Mouse (Mus musculus): ENCODE results near the gene Rasa3. TPM values are rescaled to one million over a fixed set of nuclear protein-coding genes. Genes with fewer than 3 reads are reported as not detected.

Rasa3 gene
- total RNA-seq (2022), result 10 to 100 TPM; 13.2 to 16.2 (median 13.9) TPM

DNA sequence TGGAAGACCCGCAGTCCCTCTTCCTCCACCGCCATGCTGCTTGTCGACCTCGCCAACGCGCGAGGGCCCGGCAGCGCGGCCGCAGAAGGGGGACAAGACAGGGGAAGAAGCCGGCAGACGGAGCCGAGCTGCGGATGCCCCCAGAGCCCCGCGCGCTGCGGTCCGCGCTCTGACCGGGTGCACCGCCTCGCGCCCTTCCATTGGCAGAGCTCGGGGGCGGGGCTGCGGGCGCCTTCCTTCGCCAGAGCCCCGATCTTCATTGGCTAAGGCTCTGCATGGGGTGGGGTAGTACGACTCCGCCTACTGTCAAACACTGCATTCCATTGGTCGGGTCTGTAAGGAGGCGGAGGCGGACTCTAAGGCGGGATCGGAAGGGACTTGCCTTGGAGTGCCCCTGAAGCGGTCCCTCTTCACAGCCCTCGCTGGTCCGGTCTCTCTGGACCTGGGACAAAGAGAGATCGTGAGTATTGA lies at the start of gene Rasa3:
TSS of gene Rasa3 (minus strand) at position 191 of the 471 bp plus-strand sequence.
- DNase-seq (ENCODE audit: low spot score), result peak; percentile 97

DNA sequence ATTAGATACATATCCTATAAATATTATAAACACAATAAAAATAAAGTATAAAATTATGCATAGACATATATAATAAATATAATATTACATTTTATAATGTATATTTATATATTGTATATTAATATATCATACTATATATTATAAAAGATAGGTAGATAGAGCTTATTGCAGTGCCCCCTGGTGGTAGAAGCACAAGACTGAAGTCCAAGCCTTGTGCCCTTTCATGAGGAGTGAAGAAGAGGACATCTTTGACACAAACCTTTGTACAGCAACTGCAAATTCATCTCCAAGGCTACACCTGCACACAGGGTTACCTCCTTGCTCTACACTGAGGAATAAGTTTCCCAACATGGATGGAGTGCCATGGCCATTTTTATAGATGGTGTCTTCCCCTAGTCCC lies 48.3 kb upstream of the Rasa3 start:
- peak; percentile 57 for DNase-seq (ENCODE audit: low spot score)

DNA sequence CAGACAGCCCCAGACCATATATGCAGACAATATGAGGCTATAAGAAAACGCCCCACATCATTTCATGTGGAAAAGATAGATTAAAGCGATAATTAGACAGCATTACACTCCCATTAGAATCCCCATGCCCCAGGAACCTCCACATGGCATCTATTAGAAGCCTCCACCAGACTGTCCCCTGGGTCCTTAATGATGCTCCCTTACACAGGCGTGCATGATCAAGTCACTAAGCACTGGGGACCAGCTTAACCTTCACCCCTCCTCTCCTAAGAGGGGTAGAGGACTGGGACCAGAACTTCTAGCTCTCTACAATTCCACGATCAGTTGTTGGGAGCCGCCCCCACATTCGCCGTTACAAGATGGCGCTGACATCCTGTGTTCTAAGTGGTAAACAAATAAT lies 41.6 kb upstream of the Rasa3 start:
- no peak for DNase-seq (ENCODE audit: low spot score)

DNA sequence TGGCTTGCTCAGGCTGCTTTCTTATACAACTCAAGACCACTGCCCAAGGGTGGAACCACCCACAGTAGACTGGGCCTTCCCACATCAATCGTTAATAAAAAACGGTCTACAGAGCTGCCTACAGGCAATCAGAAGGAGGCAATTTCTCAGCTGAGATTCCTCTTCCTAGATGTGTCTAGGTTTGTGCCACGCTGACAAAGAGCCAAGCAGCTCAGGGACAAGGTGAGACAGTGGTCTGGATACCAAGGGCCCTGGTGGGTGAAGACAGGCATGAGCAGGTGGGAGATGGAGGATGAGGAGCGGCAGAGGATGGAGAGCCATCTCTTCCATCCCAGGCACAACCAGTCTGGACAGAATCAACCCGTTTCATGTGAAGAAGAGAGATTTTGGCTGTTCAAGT lies 31.1 kb upstream of the Rasa3 start:
- DNase-seq (ENCODE audit: low spot score), result no peak

DNA sequence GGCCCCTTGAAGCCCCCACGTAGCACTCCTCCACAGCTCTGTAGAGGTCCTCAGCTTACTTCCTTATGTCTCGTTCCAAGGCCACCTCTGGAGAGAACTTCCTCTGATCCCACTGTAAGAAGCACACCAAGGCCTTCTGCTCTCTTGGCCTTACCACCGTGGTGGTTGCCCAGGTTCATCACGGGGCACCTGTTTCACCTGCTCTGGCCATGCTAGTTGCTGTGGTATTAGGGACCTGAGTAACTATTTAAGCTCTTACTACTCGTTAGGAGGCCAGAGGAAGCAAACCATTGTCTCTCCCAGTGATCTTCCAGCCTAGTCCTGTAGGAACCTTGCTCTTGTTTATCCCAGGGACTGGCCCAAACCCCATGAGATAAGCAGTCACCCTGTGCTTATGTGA lies 29.5 kb upstream of the Rasa3 start:
- DNase-seq (ENCODE audit: low spot score), result no peak

DNA sequence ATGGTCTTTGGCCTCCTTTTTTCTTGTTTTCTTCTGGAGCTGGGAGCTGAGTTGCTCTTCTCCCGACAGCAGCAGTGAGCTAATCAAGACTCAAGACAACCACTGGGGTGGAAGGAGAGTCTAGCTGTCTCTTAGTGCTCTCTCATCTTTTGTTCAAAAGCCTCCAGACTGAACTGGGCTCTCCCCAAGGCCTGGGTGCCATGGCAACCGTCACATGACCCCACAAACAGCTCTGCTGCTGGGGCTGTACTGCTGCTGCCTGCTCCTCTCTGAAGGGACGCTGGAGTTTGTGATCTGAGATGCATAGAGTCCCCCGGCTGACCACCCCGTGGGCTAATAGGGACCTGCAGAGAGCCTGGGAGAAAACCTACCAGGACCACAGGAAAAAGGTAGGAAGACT lies 28.3 kb upstream of the Rasa3 start, which contains the start of gene Cfap97d2:
TSS of gene Cfap97d2 (plus strand) at position 222 of the 400 bp plus-strand sequence.
- no peak for DNase-seq (ENCODE audit: low spot score)

DNA sequence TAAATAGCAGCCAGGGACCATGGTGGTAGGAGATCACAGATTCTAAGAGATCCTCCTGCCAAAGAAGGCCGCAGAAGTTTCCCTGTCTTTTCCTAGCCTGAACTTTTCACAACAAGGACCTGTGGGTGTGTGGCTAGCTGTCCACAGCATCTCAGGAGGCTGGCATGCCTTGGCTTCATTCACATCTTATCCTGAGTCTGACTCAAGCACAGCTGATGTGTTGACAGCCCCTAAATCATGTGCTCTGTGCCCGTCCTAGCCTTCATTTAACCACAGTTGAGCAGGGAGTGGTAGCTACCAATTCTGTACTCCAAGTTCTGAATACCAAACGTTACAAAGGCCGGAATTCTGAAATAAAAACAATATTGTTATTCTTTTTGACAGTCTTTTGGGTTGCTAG lies 26.9 kb upstream of the Rasa3 start:
- DNase-seq (ENCODE audit: low spot score), result no peak

DNA sequence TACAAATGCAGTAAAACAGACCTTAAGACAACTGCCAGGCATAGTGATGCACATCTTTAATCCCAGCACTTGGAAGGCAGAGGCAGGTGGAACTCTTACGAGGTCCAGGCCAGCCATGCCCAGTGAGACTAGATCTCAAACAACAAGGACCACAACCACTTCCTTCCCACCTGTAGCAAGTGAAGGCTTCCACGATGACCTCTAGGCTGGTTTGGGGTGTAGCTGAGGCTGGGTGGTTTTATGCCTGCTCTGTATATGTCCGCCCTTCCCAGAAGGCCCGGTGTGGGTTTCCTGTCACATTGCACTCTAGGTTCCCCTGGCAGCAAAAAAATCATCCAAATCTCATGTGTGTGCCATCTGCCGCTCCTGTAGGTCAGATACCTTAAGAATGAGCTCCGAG lies 26.4 kb upstream of the Rasa3 start:
- no peak for DNase-seq (ENCODE audit: low spot score)

DNA sequence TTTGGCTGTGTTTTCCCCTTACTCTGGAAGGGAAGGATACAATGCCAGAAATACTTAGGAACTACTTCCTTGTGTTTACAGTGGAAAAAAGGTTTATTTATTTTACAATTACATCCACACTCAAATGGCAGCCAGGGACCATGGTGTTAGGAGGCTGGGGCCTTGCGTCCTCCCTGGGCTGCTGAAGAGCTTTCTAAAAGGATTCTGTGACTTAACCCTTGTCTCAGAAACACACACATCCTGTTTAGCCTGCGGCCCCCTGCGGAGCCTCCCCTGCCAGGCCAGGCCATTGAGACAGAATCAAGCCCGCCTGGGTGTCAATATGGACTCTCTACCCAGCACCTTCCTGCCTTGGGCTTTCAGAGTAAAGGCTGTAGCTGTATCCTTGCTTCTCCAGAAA lies 25.4 kb upstream of the Rasa3 start:
- DNase-seq (ENCODE audit: low spot score), result no peak

DNA sequence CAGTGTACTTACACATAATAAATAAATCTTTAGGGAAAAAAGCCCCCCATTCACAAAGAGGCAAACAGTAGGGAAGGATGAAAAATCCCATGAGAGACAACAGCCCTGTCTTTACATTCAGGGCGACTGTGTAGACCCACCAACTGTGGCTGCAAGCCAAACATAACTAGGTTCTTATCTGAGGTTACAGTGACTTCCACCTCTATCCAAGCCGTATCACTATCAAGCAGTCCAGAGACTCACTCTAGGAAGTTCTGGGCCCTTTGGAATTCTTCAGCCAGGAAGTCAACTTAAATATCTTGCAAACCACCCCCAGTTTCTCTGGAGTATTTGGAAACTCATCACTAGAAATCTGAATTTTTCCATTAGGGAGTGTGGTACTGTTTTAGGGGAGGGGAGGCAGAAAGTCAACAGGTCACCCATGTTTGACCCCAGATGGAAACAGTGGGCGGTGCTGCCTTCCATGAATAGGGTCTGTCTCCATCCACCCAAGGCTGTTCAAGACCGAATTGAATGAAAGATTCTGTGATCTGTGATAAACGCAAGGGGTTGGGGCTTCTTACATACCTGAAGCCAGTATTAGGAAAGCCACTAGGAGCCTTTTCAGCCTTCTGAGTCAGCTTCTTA lies 22.0 kb upstream of the Rasa3 start:
- DNase-seq (ENCODE audit: low spot score), result no peak

DNA sequence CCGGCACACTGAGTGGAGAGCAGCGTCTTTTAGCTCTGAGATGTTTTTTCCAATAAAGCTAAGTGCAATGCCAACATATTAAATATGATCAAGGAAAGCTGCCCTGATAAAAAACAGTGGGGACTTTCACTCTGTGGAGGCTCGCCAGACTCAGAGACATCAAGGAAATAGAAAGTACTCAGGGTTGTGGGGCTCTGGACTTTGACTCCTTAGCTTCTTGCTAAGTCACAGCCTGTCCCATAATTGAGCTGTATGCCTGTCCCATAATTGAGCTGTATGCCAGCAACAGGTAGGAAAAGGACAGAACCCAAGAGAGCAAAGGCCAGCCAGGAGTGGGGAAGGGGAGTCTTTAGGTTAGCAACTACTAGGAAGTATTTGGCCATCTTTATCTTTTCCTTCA lies 20.9 kb upstream of the Rasa3 start:
- no peak for DNase-seq (ENCODE audit: low spot score)

DNA sequence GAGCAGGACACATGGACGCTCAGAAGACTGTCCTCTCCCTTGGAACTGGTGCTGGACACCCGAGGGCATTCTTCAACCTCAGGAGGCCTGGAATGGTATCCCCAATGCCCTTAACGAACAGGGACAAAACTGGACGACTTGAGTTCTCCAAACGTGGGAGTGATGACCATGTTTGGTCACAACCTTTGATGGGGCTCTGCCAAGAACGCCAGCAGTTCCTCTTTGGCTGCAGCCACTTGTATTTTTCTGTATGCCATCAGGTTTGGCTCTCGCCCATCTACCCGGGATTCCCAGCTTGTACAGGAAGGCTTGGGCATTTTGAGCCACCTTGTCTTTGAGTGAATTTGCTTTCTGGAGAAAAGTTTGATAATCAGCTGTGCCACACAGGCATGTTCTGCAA lies 20.3 kb upstream of the Rasa3 start:
- DNase-seq (ENCODE audit: low spot score), result no peak

DNA sequence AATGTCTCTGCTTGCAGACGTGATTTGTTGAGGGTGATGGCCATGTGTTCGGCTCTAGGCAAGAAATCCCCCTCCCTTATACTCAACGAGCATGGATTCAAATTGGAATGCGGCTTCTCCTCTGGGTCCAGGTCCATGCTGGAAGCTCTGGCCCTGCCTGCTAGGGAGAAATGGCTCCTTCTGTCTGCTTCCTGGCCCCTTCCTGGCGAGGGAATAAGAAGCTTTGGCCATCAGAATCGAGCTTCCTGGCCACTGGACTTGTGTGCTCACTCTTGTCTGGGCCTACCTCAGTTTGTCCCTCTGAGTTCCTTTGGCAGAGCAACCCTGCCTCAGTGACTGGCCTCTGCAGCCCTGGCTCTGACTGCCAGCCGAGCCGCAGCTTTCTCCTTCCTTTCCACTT lies 19.8 kb upstream of the Rasa3 start:
- no peak for DNase-seq (ENCODE audit: low spot score)

DNA sequence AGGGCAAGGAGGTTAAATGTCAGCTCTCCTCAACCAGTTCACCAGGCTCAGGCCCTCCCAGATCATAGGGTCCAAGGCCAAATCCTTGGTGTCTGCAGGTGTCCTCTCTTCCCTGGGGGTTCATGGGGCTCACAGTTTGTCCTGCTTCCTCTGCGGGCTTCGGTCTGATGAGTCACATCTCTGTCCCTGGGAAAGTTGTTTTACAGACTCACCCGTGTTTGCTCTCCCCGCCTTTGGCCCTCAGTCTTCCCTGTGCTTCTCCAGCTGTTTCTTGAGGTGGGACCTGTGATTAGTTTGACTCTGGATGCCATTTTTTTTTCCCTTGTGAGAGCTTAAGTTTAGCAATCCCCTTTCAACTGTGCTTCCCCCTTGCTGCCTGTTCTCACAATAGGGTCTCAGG lies 18.8 kb upstream of the Rasa3 start:
- no peak for DNase-seq (ENCODE audit: low spot score)

DNA sequence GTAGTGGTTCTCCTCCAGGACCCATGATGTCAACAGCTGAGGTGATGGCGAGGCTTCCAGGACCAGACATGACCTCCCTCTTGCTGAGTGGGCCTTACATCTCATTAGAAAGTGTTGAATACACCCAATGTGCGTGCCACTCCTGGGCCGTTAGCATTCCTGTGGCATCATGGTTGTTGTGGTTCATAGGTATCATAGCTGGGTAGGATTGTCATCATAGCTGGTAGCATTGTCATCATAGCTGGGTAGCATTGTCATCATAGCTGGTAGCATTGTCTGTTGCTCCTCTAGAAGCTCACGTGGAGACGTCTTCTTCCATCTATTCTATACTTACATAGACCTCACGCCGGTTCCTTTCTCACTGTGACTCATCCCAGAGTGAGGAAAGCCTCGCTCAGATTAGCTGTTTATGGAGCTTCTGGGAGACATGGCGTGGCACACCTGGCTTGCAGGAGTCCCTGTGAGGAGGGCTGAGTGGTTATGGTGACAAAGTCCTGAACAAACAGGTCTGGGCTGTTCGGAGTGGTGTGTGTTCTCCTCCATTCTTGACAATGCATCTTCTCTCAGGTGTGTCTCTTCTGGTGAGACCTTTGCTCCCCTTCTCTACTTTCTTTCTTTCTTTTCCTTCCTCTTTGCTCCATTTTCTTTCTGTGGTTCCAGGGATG lies 17.9 kb upstream of the Rasa3 start:
- DNase-seq (ENCODE audit: low spot score), result no peak

DNA sequence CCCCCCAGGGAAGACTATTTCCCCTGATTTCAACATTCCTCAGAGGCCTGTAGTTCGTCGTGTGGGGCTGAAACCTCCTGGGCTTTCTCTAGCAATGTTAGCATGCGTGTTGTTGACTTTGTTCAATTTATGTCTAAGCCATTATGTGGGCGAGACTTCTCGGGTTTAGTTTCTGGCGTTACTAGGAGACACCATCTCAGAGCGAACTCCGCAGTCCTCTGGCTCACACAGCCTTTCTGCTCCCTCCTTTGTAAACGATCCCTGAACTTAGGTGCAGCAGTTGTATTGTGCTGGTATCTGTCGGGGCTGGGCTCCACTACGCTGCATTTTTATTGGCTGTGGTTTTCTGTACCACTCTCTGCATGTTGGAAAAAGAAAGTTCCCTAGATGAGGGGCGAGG lies 17.3 kb upstream of the Rasa3 start:
- DNase-seq (ENCODE audit: low spot score), result no peak

DNA sequence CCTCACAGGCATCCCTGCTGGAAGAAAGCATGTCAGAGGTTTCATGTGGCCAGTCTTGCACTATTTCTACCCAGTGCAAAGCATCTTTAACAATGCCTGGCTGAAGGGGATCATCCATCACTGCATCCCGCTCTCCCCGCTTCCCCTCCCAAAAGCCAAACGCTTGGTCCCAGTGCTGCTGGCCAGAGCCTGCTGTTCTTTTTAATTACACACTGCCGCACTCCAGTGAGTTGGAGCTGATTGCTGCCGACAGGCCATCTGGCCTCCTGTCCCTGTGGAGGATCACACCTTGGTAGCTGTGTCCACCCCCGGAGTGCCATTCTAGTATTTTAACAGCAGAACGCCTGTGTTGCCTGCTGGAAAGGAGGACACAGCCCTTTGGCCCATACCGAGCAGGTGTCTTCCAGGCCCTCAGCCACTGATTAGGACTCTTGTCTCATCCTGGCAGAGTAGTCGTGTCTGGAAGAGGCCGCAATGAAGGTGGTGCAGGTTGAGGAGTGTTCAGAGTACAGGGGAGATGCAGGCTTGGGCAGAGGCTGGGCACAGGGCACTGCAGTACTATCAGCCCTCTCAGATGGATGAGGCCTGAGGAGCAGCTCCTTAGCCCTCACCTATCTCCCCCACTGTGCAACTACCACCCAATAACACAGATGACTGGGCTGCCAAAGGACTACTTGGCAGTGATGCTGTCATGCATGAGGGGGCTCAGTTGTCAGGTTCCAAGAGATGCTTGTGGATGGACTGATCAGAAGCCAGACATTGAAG lies 15.1 kb upstream of the Rasa3 start:
- no peak for DNase-seq (ENCODE audit: low spot score)

DNA sequence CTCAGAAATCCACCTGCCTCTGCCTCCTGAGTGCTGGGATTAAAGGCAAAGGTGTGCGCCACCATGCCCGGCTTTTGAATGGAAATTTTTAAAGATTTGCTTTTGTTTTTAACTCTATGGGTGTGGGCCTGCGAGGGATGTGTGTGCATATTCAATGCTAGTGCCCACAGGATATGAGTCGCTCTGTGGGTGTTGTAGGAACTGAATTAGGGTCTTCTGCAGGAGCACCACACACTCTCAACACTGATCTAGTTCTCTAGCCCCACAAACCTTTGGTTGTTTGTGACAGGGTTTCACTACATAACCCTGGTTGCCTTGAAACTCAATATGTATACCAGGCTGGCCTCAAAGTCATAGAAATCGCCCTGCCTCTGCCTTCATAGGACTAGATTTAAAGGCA lies 11.9 kb upstream of the Rasa3 start:
- DNase-seq (ENCODE audit: low spot score), result no peak

DNA sequence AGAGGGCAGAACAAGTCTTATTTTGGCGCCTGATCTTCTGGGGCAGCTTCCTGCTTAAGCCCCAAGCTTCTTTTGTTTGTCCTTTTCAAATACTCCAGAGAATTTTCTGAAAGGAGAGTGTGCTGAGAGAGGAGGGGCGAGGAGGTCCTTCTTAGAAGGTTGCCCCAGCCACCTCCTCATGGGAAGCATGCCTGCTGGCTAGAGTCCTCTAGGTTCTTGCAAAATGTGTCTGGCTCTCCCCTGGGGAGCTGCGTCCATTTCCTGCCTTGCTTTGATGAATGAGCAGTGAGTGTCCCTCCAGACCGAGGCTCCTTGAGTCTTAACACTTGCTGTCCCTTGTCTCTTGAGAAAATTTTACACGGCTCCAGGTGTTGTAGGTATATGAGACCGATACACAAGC lies 11.1 kb upstream of the Rasa3 start:
- DNase-seq (ENCODE audit: low spot score), result no peak

DNA sequence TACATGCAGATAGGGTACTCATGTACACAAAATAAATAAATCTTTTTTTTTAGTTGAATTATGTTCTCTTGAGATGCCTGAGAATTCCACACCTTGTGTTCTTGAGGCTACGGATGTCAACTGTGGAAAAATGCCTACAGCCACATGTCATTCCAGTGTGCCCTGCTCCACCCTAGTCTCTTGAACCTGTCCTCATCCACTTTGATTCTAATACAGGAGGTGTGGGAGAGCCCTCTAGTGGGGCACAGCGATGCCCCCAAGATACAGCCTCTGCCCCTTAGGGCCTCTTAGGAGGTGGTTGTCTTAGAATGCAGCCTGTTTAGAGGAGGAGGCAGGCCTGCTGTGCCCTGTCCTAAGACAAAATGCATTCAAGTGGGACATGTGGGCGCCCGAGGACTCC lies 10.5 kb upstream of the Rasa3 start:
- DNase-seq (ENCODE audit: low spot score), result no peak

DNA sequence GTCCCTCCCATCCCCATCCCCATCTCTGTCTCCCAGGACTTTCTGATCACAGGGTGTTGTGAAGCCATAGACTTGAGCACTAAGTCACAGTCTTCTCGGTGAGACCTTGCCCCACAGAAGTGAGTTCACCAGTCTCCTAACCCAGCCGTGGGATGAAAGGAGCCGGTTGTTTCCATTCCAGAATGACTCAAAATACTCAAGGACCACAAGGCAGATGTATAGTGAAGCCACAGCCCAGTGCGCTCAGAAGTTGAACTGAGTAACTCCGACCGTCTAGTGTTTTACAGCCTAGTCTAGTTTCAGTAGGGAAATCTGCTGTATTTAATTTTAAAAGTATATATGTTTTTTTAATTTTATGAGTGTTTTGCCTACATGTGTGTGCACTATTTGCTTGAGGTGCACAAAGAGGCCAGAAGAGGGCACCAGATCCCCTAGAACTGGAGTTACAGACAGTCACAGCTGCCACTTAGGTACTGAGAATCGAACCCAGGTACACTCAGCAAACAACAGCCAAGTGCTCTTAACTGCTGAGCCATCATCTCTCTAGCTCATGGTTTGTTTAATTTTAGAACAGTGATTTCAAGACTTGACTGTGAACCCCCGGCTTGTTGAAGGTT lies 9.8 kb upstream of the Rasa3 start:
- no peak for DNase-seq (ENCODE audit: low spot score)

DNA sequence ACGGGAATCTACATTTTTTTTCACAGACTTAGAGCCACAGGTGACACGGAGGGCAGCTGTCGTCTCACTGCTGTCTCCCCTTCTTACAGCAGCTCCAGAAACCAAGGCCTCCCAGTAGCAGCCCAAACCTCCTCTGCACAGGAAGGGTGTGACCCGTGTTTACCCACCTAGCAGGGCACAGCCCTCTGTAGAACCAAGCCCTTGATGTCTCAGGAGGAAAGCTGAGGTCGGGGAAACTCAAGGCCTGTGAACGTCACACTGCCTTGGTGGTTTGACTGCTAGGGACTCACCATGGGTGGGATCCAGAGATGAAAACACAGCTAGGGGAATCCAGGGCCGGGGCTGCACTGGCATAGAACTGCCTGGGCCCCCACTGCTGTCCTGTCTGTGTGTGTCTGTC lies 9.0 kb upstream of the Rasa3 start:
- no peak for DNase-seq (ENCODE audit: low spot score)

All from heart, adult 8-10 months (tissue).